Mouse (Mus musculus) testis, adult 2 months (tissue): ENCODE results near the gene Minos1. TPM values are rescaled to one million over a fixed set of nuclear protein-coding genes. Genes with fewer than 3 reads are reported as not detected.
A peak's percentile ranks its signal among the peaks of the same experiment; 100 is the strongest.

ENCODE experiments used
- H3K27ac ChIP-seq: fragments of 200-500 bp; 2 replicates; pipeline ENCODE4 v1.5.1; 2012; ENCODE audit warnings: low read depth, low read length; ENCODE audit not compliant: control insufficient read depth, insufficient read depth
- H3K27me3 ChIP-seq: fragments of 200-500 bp; 2 replicates; pipeline ENCODE4 v1.6.1; 2012; ENCODE audit warnings: mild to moderate bottlenecking, low read length, moderate library complexity; ENCODE audit not compliant: control insufficient read depth, insufficient read depth
- H3K36me3 ChIP-seq: fragments of 200-500 bp; 2 replicates; pipeline ENCODE4 v1.6.1; 2012; ENCODE audit warnings: mild to moderate bottlenecking, low read length; ENCODE audit not compliant: control insufficient read depth, insufficient read depth
- H3K4me1 ChIP-seq: fragments of 200-500 bp; 2 replicates; pipeline ENCODE4 v1.6.1; 2012; ENCODE audit warnings: low read length; ENCODE audit not compliant: control insufficient read depth, insufficient read depth
- H3K4me3 ChIP-seq: fragments of 200-500 bp; 2 replicates; pipeline ENCODE4 v1.5.1; 2012; ENCODE audit warnings: low read depth, mild to moderate bottlenecking, low read length, moderate library complexity, mixed read lengths; ENCODE audit not compliant: control insufficient read depth
- CTCF ChIP-seq: fragments of 200-500 bp; IDR thresholded peaks from 2 replicates; pipeline ENCODE4 v1.5.1; 2012; ENCODE audit warnings: low read depth, mild to moderate bottlenecking, inconsistent platforms, low read length, moderate library complexity; ENCODE audit not compliant: control insufficient read depth, insufficient read depth, insufficient replicate concordance
- POLR2A ChIP-seq: fragments of 200-500 bp; IDR thresholded peaks from 2 replicates; pipeline ENCODE4 v1.6.1; 2012; ENCODE audit warnings: low read depth, mild to moderate bottlenecking, inconsistent platforms, low read length, moderate library complexity; ENCODE audit not compliant: control insufficient read depth
- polyA plus RNA-seq: library from polyadenylated mRNA; depleted of rRNA; stranded (reverse); fragments of >200 nt; gene quantifications from 2 replicates; pipeline ENCODE4 v1.2.3, GENCODE M21; 2012

The Minos1 gene
- polyA plus RNA-seq, 1 experiment = 152 TPM

DNA sequence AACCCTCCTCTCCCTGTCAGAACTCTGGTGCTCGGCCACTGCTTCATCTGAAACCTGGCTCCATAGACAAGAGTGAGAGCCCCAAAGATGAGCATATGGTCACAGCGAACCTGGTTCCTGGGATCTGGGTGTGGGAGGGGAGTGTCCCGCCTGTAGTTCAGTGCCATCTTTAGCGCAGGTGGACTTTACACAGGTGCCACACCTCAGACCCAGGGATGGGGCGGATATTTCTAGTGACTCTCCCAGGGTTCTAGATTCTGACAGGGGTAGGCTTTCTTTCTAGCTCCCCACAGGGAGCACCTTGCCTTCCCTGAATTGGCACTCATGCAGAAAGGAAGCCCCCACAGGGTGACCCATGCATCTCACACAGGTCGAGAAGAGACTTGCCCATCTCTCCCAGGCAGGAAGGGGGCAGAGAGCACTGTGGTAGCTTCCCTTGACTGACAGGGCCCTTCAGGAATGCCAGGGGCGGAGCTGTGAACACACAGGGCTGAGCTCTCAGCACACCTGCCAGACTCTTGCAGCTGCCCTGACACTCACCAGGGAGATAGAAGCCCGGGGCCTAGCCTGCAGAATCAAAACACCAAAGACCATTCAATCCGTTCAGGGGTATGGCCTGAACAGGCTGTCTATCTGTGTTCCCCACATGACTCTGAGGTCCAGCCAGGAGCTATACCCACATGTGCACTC, 41.8 kb downstream of the Minos1 start:
- peaks cover 9% of the 10 kb centered on the region; the same call in 1 of the 2 replicates for H3K4me1 ChIP-seq
- H3K4me3 ChIP-seq = no peak overlapping the region
- H3K27ac ChIP-seq = no peak overlapping the region
- H3K36me3 ChIP-seq = no peaks in the 10 kb centered on the region
- no peak for TF ChIP-seq POLR2A
- no peak for TF ChIP-seq CTCF
- no peaks in the 10 kb centered on the region; the same call in 1 of the 2 replicates for H3K27me3 ChIP-seq

DNA sequence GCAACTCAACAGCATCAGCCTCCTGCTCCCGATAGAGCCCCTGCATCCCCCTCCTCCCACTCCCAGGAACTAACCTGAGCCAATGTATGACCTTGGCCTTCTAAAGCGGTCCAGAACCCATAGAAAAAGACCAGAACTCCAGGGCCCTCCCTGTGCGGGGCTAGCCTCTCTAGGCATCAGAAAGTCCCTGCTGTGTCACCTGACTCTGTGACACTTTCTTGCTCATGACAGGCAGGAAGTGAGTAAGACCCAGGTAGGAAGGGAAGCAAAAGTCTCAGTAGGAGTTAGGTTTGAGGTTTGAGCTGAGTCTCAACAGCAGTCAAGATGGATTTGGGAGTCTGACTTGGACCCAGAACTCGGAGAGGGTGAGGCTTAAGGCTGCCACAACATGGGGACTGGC, 43.9 kb downstream of the Minos1 start:
- Histone ChIP-seq H3K27me3 (no peaks in the 10 kb centered on the region), H3K4me1 (peaks cover 9% of the 10 kb centered on the region), H3K27ac (no peak overlapping the region), H3K4me3 (no peak overlapping the region), H3K36me3 (no peaks in the 10 kb centered on the region)
- TF ChIP-seq POLR2A (no peak), CTCF (no peak)

DNA sequence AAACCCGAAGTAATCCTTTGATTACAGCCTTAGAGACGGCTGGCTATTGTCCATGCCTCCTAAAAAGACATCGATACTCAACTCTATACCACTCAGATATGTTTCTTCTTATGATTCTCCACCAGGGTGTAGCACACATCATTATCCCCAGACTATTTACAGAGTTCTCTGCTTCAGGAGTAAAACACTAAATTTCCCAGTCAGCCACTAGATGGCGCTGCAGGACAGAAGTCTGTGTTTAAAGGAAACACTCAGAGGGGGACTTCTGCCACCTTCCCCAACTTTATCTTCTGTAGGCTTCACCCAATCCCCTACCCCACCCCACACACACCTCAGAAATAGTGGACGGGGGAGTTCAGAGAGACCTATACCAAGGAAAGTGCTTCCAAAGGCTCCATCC, 44.9 kb downstream of the Minos1 start:
- no peaks in the 10 kb centered on the region for H3K27me3 ChIP-seq

DNA sequence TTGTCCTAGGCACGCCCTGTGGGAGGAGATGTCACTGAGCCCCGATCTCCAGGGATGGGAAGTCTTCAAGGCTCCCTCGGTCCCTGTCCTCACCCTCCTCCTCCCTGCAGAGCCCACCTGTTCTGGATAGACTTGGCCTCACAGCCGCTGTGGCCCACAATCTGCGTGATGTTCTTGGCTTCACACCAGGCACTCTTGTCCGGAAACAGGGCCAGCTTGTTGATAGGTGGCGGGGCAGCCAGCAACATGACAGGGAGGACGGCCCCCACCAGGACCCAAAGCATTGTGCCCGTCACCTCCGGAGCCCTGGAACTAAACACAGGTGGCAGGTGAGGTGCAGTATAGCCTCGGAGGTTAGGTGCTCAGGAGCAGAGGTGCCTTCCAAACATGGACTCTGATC, 45.6 kb downstream of the Minos1 start:
- Histone ChIP-seq H3K4me1 (peaks cover 7% of the 10 kb centered on the region), H3K36me3 (no peaks in the 10 kb centered on the region), H3K4me3 (no peak overlapping the region), H3K27me3 (no peaks in the 10 kb centered on the region), H3K27ac (no peak overlapping the region)
- no peak for TF ChIP-seq POLR2A
- no peak for TF ChIP-seq CTCF

More for the DNA sequence above, 44.9 kb downstream of the Minos1 start:
- TF ChIP-seq CTCF (peak; percentile 31; the same call in 1 of the 2 replicates), POLR2A (no peak)
- H3K4me3 ChIP-seq = no peak overlapping the region
- H3K27ac ChIP-seq = no peak overlapping the region
- peaks cover 7% of the 10 kb centered on the region for H3K4me1 ChIP-seq
- no peaks in the 10 kb centered on the region for H3K36me3 ChIP-seq

- no peaks in the 10 kb centered on the region for H3K36me3 ChIP-seq
- H3K27me3 ChIP-seq = no peaks in the 10 kb centered on the region
- H3K4me1 ChIP-seq = peaks cover 7% of the 10 kb centered on the region
- no peak overlapping the region for H3K27ac ChIP-seq
- TF ChIP-seq POLR2A = no peak
- no peak for TF ChIP-seq CTCF
- H3K4me3 ChIP-seq = no peak overlapping the region
Measured at GRCm38 (mm10) chr4:139082790-139083564, 47.9 kb downstream of the Minos1 start.

- Histone ChIP-seq H3K27ac (no peak overlapping the region), H3K36me3 (no peaks in the 10 kb centered on the region), H3K27me3 (no peaks in the 10 kb centered on the region), H3K4me3 (no peak overlapping the region), H3K4me1 (peaks cover 7% of the 10 kb centered on the region)
- no peak for TF ChIP-seq POLR2A
- TF ChIP-seq CTCF = no peak
Measured at GRCm38 (mm10) chr4:139081270-139081931, 49.5 kb downstream of the Minos1 start.

DNA sequence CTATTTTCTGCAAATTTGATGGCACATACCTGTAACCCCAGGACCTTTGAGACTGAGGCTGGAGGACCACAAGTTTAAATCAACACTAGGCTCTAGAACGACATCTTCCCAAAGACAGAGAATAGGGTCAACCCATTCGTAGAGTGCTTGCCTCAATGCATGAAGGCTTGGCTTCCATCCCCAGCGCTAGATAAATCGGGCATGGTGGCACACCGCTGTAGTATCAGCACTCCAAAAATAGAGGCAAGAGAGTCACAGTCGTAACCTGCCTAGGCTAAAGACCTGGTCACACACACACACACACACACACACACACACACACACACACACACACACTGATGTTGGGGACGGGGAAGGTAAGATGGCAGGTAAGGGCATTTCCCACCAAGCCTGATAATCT, 50.7 kb downstream of the Minos1 start:
- peaks cover 7% of the 10 kb centered on the region for H3K4me1 ChIP-seq
- H3K4me3 ChIP-seq = no peak overlapping the region
- TF ChIP-seq CTCF (no peak), POLR2A (no peak)
- H3K27ac ChIP-seq = no peak overlapping the region
- no peaks in the 10 kb centered on the region for H3K27me3 ChIP-seq
- no peaks in the 10 kb centered on the region for H3K36me3 ChIP-seq
